Mouse (Mus musculus) myocyte (in vitro differentiated cells): ENCODE results near the gene Adamts2. TPM values are rescaled to one million over a fixed set of nuclear protein-coding genes. Genes with fewer than 3 reads are reported as not detected.

ENCODE experiments used
- H3K27me3 ChIP-seq: one replicate; pipeline ENCODE4 v1.6.1; 2011; ENCODE audit not compliant: control insufficient read depth, insufficient read depth, insufficient read length
- H3K36me3 ChIP-seq: one replicate; pipeline ENCODE4 v1.6.1; 2011; ENCODE audit not compliant: control insufficient read depth, insufficient read depth
- H3K4me2 ChIP-seq: one replicate; pipeline ENCODE4 v1.6.1; 2011; ENCODE audit warnings: low read depth, control low read depth
- H3K4me3 ChIP-seq: one replicate; pipeline ENCODE4 v1.5.1; 2011; ENCODE audit warnings: mild to moderate bottlenecking, control low read depth, moderate library complexity
- H3K79me2 ChIP-seq: one replicate; pipeline ENCODE4 v1.6.1; 2011; ENCODE audit not compliant: control insufficient read depth, insufficient read depth
- H3ac ChIP-seq: one replicate; pipeline ENCODE4 v1.6.1; 2011; ENCODE audit not compliant: control insufficient read depth, insufficient read length
- CEBPB ChIP-seq: IDR thresholded peaks from 2 replicates; pipeline ENCODE4 v1.6.1; 2011; ENCODE audit warnings: mild to moderate bottlenecking, moderate library complexity; ENCODE audit not compliant: poor library complexity, insufficient read depth, severe bottlenecking
- E2F4 ChIP-seq: IDR thresholded peaks from one replicate; pipeline ENCODE4 v1.6.1; 2011; ENCODE audit warnings: mild to moderate bottlenecking, control low read depth, moderate library complexity; ENCODE audit not compliant: insufficient read depth
- MAX ChIP-seq: IDR thresholded peaks from one replicate; pipeline ENCODE4 v1.6.1; 2011; ENCODE audit warnings: low read depth, mild to moderate bottlenecking, control low read depth
- MYOD1 ChIP-seq, 3 experiments: IDR thresholded peaks; one replicate each; pipeline ENCODE4 v1.6.1; 2011; ENCODE audit warnings: control low read depth in 2 of 3, low read depth in 2 of 3, mild to moderate bottlenecking in 2 of 3, moderate library complexity in 1 of 3; ENCODE audit not compliant: insufficient read length in 2 of 3, control insufficient read depth in 1 of 3
- MYOG ChIP-seq, 3 experiments: IDR thresholded peaks; one replicate each; pipeline ENCODE4 v1.6.1; 2011; ENCODE audit warnings: control low read depth in 2 of 3, low read depth in 2 of 3, mild to moderate bottlenecking in 2 of 3; ENCODE audit not compliant: insufficient read length in 2 of 3, control insufficient read depth in 1 of 3, insufficient read depth in 1 of 3
- POLR2A ChIP-seq: IDR thresholded peaks from one replicate; pipeline ENCODE4 v1.6.1; 2011; ENCODE audit warnings: low read depth, mild to moderate bottlenecking, control low read depth, moderate library complexity; ENCODE audit not compliant: insufficient read length
- POLR2AphosphoS2 ChIP-seq: IDR thresholded peaks from one replicate; pipeline ENCODE4 v1.6.1; 2011; ENCODE audit warnings: low read depth, control low read depth; ENCODE audit not compliant: insufficient read length
- REST ChIP-seq: IDR thresholded peaks from one replicate; pipeline ENCODE4 v1.6.1; 2011; ENCODE audit warnings: mild to moderate bottlenecking, control low read depth, moderate library complexity; ENCODE audit not compliant: insufficient read depth, insufficient read length
- SRF ChIP-seq: IDR thresholded peaks from one replicate; pipeline ENCODE4 v1.6.1; 2011; ENCODE audit warnings: low read depth; ENCODE audit not compliant: control insufficient read depth, insufficient read length
- TCF12 ChIP-seq: IDR thresholded peaks from one replicate; pipeline ENCODE4 v1.6.1; 2011; ENCODE audit warnings: mild to moderate bottlenecking, control low read depth; ENCODE audit not compliant: poor library complexity, insufficient read depth, severe bottlenecking
- TCF3 ChIP-seq: IDR thresholded peaks from one replicate; pipeline ENCODE4 v1.6.1; 2011; ENCODE audit warnings: low read depth, control low read depth; ENCODE audit not compliant: insufficient read length
- USF1 ChIP-seq: IDR thresholded peaks from one replicate; pipeline ENCODE4 v1.6.1; 2011; ENCODE audit warnings: low read depth, mild to moderate bottlenecking, control low read depth, moderate library complexity
- polyA plus RNA-seq: library from polyadenylated mRNA; unstranded; fragments of >200 nt; fragmentation: generic; extraction: Trizol; gene quantifications from one replicate; pipeline ENCODE4 v1.2.1, GENCODE M21; 2012; ENCODE audit warnings: missing spikeins

Adamts2 gene
- polyA plus RNA-seq, 1 experiment, result 24.9 TPM

DNA sequence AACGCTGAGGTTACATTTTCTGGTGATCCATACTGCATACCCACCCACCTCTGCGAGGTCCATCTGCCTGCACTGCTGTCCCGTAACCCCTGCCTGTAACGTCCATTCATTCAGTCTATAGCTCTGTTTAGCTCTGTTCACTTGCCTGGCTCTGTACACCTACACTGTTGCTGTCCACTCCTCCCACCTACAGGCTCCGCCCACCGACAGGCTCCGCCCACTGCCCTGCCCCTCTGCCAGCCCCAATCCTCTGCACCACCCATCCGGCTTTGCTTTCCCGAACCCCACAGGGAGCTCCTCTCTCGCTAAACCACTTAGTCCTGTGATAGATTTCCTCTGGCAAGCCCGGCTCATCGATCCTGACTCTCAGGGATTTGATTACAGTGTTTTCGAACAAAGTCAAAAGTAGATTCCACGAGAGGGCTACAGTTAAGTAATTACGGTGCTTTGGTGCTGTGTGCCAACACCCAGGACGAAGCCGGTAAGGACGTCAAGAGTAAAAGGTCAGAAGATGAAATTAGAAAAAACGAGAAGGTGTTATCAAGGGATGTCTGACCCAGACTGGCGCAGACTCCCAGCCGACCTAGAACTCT lies 111.8 kb downstream of the Adamts2 start:
- Histone ChIP-seq H3K4me3 (no peak overlapping the region), H3K4me2 (no peak overlapping the region), H3K27me3 (no peaks in the 10 kb centered on the region), H3ac (no peak overlapping the region), H3K36me3 (no peaks in the 10 kb centered on the region), H3K79me2 (no peaks in the 10 kb centered on the region)
- TF ChIP-seq E2F4, result no peak
- no peak for TF ChIP-seq POLR2AphosphoS2
- TF ChIP-seq MYOD1 (IDR thresholded peaks at IDR 0.05; ENCODE audit: control insufficient read depth in 1 of 3, insufficient read length in 2 of 3, low read depth in 2 of 3), result no peak
- no peak for TF ChIP-seq TCF3
- TF ChIP-seq POLR2A, result no peak
- TF ChIP-seq MAX, result no peak
- TF ChIP-seq SRF, result no peak
- TF ChIP-seq REST, result no peak
- no peak for TF ChIP-seq CEBPB

DNA sequence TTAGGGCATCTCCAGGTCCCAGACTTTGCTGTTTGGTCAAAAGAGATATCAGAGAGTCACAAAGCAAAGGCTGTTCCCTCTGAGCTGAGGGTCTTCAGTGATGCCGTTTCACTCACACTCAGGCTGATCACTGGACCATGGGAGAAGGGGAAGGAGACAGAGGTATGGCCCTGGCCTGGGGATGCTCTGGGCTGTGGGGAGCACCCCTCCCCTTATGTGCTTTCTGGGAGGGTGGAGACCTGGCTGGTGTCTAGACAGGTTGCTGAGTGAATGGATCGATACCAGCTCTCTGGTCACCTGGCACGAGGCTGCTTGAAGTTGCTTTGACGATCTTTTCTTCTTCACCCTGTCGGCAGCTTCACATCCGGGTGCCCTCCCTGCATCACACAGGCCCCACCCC lies 113.2 kb downstream of the Adamts2 start:
- H3K4me3 ChIP-seq, result no peak overlapping the region
- TF ChIP-seq E2F4, result no peak
- no peak for TF ChIP-seq TCF12
- no peak for TF ChIP-seq SRF
- no peak for TF ChIP-seq POLR2AphosphoS2
- TF ChIP-seq MYOG (IDR thresholded peaks at IDR 0.05; ENCODE audit: control insufficient read depth in 1 of 3, insufficient read depth in 1 of 3, insufficient read length in 2 of 3, low read depth in 2 of 3), result no peak
- TF ChIP-seq USF1, result no peak
- no peak for TF ChIP-seq REST
- TF ChIP-seq TCF3, result no peak
- TF ChIP-seq MYOD1 (IDR thresholded peaks at IDR 0.05; ENCODE audit: control insufficient read depth in 1 of 3, insufficient read length in 2 of 3, low read depth in 2 of 3), result no peak
- TF ChIP-seq MAX, result no peak
- no peak for TF ChIP-seq POLR2A
- TF ChIP-seq CEBPB, result no peak
- H3K4me2 ChIP-seq, result no peak overlapping the region
- no peaks in the 10 kb centered on the region for H3K36me3 ChIP-seq
- H3K79me2 ChIP-seq, result no peaks in the 10 kb centered on the region
- no peaks in the 10 kb centered on the region for H3K27me3 ChIP-seq
- H3ac ChIP-seq, result no peak overlapping the region

DNA sequence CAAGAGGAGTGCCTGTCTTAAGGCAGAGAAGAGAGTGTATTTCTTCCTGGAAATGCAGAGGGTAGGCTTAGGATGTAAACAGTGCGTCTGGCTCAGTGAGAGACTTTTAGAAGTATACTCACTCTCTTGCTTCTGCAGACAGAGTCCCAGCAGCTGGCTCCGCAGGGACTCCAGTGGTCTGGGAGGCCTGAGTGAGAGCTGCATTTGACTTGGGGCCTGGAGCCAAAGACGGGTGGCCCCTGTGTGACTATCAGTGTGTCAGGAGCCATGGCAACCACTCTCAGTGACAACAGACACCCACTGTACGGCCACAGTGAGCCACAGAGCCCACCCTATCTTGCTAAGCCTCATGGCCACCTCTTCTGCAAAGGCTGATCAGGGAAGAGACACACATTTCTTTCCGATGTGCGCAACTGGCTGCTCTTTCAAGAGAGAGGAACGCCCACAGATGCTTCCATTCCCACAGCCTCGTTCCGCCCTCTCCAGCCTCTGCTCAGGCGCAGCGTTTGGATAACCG lies 115.6 kb downstream of the Adamts2 start:
- TF ChIP-seq POLR2A (no peak), E2F4 (no peak), MYOG (IDR thresholded peaks at IDR 0.05; ENCODE audit: control insufficient read depth in 1 of 3, insufficient read depth in 1 of 3, insufficient read length in 2 of 3, low read depth in 2 of 3) (no peak), MAX (no peak), MYOD1 (IDR thresholded peaks at IDR 0.05; ENCODE audit: control insufficient read depth in 1 of 3, insufficient read length in 2 of 3, low read depth in 2 of 3) (no peak), USF1 (no peak), TCF12 (no peak), SRF (no peak), TCF3 (no peak), POLR2AphosphoS2 (no peak), CEBPB (no peak), REST (no peak)
- H3K4me2 ChIP-seq, result no peak overlapping the region
- H3K27me3 ChIP-seq, result no peaks in the 10 kb centered on the region
- H3K36me3 ChIP-seq, result no peaks in the 10 kb centered on the region
- no peak overlapping the region for H3ac ChIP-seq
- no peaks in the 10 kb centered on the region for H3K79me2 ChIP-seq
- H3K4me3 ChIP-seq, result no peak overlapping the region

GRCm38 (mm10) chr11:50718862-50719261 lies 117.0 kb downstream of the Adamts2 start:
- no peak overlapping the region for H3K4me2 ChIP-seq

More at GRCm38 (mm10) chr11:50718862-50719261, 117.0 kb downstream of the Adamts2 start:
- Histone ChIP-seq H3ac (no peak overlapping the region), H3K36me3 (no peaks in the 10 kb centered on the region), H3K4me3 (no peak overlapping the region), H3K27me3 (no peaks in the 10 kb centered on the region), H3K79me2 (no peaks in the 10 kb centered on the region)
- TF ChIP-seq CEBPB (no peak), SRF (no peak), TCF12 (no peak), MYOG (IDR thresholded peaks at IDR 0.05; ENCODE audit: control insufficient read depth in 1 of 3, insufficient read depth in 1 of 3, insufficient read length in 2 of 3, low read depth in 2 of 3) (no peak), POLR2A (no peak), MYOD1 (IDR thresholded peaks at IDR 0.05; ENCODE audit: control insufficient read depth in 1 of 3, insufficient read length in 2 of 3, low read depth in 2 of 3) (no peak), MAX (no peak)
